Mouse (Mus musculus) layer of hippocampus, adult 18-20 months (tissue): ENCODE measurements at regions not wholly inside any gene's neighbourhood (a gene's known extent, or its start where the extent isn't known, plus 50 kb on each side); places are given as distances from the start of the nearest gene placed in this dataset.

Experiments
- DNase-seq, 2 experiments: peaks; one replicate each; pipeline ENCODE4 v3.0.0; 2022; ENCODE audit warnings: low spot score in 2 of 2

GRCm38 (mm10) chr5:51397528-51397927 lies 170.0 kb downstream of the Ppargc1a start:
- no peak for DNase-seq

- DNase-seq = no peak
Observed at GRCm38 (mm10) chr5:51391319-51391718, 176.2 kb downstream of the Ppargc1a start.

GRCm38 (mm10) chr5:51387751-51388150 lies 179.8 kb downstream of the Ppargc1a start:
- DNase-seq = no peak

- DNase-seq = no peak
Observed at GRCm38 (mm10) chr5:51386409-51386808, 181.1 kb downstream of the Ppargc1a start.

- no peak for DNase-seq
Observed at GRCm38 (mm10) chr5:51384278-51384677, 183.2 kb downstream of the Ppargc1a start.

GRCm38 (mm10) chr5:51359101-51359500 lies 208.4 kb downstream of the Ppargc1a start:
- peak; percentile 3 to 53 for DNase-seq

- peak; percentile 18 to 55 for DNase-seq
Observed at GRCm38 (mm10) chr5:51348256-51348655, 219.3 kb downstream of the Ppargc1a start.

- DNase-seq = no peak
Observed at GRCm38 (mm10) chr5:51329142-51329541, 238.4 kb downstream of the Ppargc1a start.

- no peak for DNase-seq
Observed at GRCm38 (mm10) chr5:51289191-51289590, 278.3 kb downstream of the Ppargc1a start.

- DNase-seq = no peak
Observed at GRCm38 (mm10) chr5:51288234-51288633, 279.3 kb downstream of the Ppargc1a start.

GRCm38 (mm10) chr5:51241156-51241555 lies 326.4 kb downstream of the Ppargc1a start:
- no peak for DNase-seq

GRCm38 (mm10) chr5:51234004-51234355 lies 333.5 kb downstream of the Ppargc1a start:
- DNase-seq = no peak

GRCm38 (mm10) chr5:51233271-51234003 lies 334.1 kb downstream of the Ppargc1a start:
- no peak for DNase-seq

GRCm38 (mm10) chr5:51229806-51230205 lies 337.7 kb downstream of the Ppargc1a start:
- no peak for DNase-seq

- peak in 1 of 2 experiments; percentile 27 for DNase-seq
Observed at GRCm38 (mm10) chr5:51227996-51228395, 339.5 kb downstream of the Ppargc1a start.

GRCm38 (mm10) chr5:51203266-51203665 lies 364.3 kb downstream of the Ppargc1a start:
- no peak for DNase-seq

- DNase-seq = no peak
Observed at GRCm38 (mm10) chr5:51202525-51203215, 364.9 kb downstream of the Ppargc1a start.

GRCm38 (mm10) chr5:51196393-51197347 lies 370.9 kb downstream of the Ppargc1a start:
- DNase-seq = no peak

GRCm38 (mm10) chr5:51190661-51191060 lies 376.9 kb downstream of the Ppargc1a start:
- DNase-seq = no peak

- no peak for DNase-seq
Observed at GRCm38 (mm10) chr5:51169828-51170227, 397.7 kb downstream of the Ppargc1a start.

GRCm38 (mm10) chr5:51168206-51168605 lies 399.3 kb downstream of the Ppargc1a start:
- no peak for DNase-seq

GRCm38 (mm10) chr5:51156901-51157300 lies 410.6 kb downstream of the Ppargc1a start:
- DNase-seq = no peak
